Mouse (Mus musculus) heart, embryonic 11.5 days (tissue): Measurements from ENCODE around the gene Tbx5. TPM values are rescaled to one million over a fixed set of nuclear protein-coding genes. Genes with fewer than 3 reads are reported as not detected.

Experiments
- ATAC-seq: fragments of 200-750 bp; cut with Nextera tagmentation; replicated peaks from 2 replicates; pipeline ENCODE4 v1.8.0; 2017; ENCODE audit warnings: moderate library complexity; ENCODE audit not compliant: insufficient number of reproducible peaks, low FRiP score, low TSS enrichment
- H3K27ac ChIP-seq: fragments of 300-500 bp; sonication (generic); 2 replicates; pipeline ENCODE4 v1.5.1; 2014; ENCODE audit warnings: mild to moderate bottlenecking, low read depth, low read length
- H3K27me3 ChIP-seq: fragments of 300-500 bp; sonication (generic); 2 replicates; pipeline ENCODE4 v1.6.1; 2014; ENCODE audit warnings: mild to moderate bottlenecking, low read length, mixed read lengths; ENCODE audit not compliant: control insufficient read depth, insufficient read depth
- H3K36me3 ChIP-seq: fragments of 300-500 bp; sonication (generic); 2 replicates; pipeline ENCODE4 v1.6.1; 2014; ENCODE audit warnings: mild to moderate bottlenecking, low read length, moderate library complexity, mixed read lengths; ENCODE audit not compliant: control insufficient read depth, insufficient read depth
- H3K4me1 ChIP-seq: fragments of 300-500 bp; sonication (generic); 2 replicates; pipeline ENCODE4 v1.6.1; 2014; ENCODE audit warnings: low read length; ENCODE audit not compliant: control insufficient read depth, insufficient read depth
- H3K4me2 ChIP-seq: fragments of 300-500 bp; sonication (generic); 2 replicates; pipeline ENCODE4 v1.6.1; 2014; ENCODE audit warnings: mild to moderate bottlenecking, moderate library complexity
- H3K4me3 ChIP-seq: fragments of 300-500 bp; sonication (generic); 2 replicates; pipeline ENCODE4 v1.5.1; 2014; ENCODE audit warnings: low read depth, low read length
- H3K9ac ChIP-seq: fragments of 300-500 bp; sonication (generic); 2 replicates; pipeline ENCODE4 v1.6.1; 2014; ENCODE audit warnings: mild to moderate bottlenecking, low read depth, low read length, moderate library complexity
- H3K9me3 ChIP-seq: fragments of 300-500 bp; sonication (generic); replicated peaks from 2 replicates; pipeline ENCODE4 v1.6.1; 2016; ENCODE audit warnings: low read length; ENCODE audit not compliant: control insufficient read depth
- WGBS: fragments of 180-500 bp; shearing (Covaris S2); extraction: QIAGEN DNeasy Blood & Tissue Kit; methylation state at CpG from one replicate; pipeline ENCODE4 v1.1.7; 2014; ENCODE audit not compliant: insufficient replicate concordance; 5-methylcytosine and 5-hydroxymethylcytosine counted together
- polyA plus RNA-seq: library from polyadenylated mRNA; unstranded; fragments of >200 nt; fragmentation: Nextera tagmentation; extraction: Ambion mirVana; gene quantifications from 2 replicates; pipeline ENCODE4 v1.2.1, GENCODE M21; 2014

Gene Tbx5
- polyA plus RNA-seq, 1 experiment from 2014 or later = 40.1 TPM

GRCm38 (mm10) chr5:119798261-119798660, 34.2 kb upstream of the Tbx5 start:
- WGBS = 16% methylated on average over 4 of the region's 4 CpGs
- peak overlapping the region; percentile 80 for H3K9ac ChIP-seq

GRCm38 (mm10) chr5:119798713-119799418, 33.6 kb upstream of the Tbx5 start:
- peak overlapping the region; percentile 49 for H3K4me3 ChIP-seq
- no peak for ATAC-seq
- H3K4me1 ChIP-seq = 0 out of 2 replicates have a peak, but pooled peaks cover 12% of the 10 kb centered on the region

More at GRCm38 (mm10) chr5:119798261-119798660, 34.2 kb upstream of the Tbx5 start:
- H3K4me3 ChIP-seq = peak overlapping the region; percentile 49
- H3K9me3 ChIP-seq = no peaks in the 10 kb centered on the region
- H3K4me2 ChIP-seq = peak overlapping the region; percentile 60
- H3K4me1 ChIP-seq = 0 out of 2 replicates have a peak, but pooled peaks cover 10% of the 10 kb centered on the region
- H3K27me3 ChIP-seq = peaks cover 81% of the 10 kb centered on the region
- no peak for ATAC-seq
- no peaks in the 10 kb centered on the region for H3K36me3 ChIP-seq
- H3K27ac ChIP-seq = peak overlapping the region; percentile 86

GRCm38 (mm10) chr5:119799419-119800242, 32.8 kb upstream of the Tbx5 start:
- peak overlapping the region; percentile 13 for H3K4me3 ChIP-seq
- 0 out of 2 replicates have a peak, but pooled peaks cover 12% of the 10 kb centered on the region for H3K4me1 ChIP-seq
- H3K27ac ChIP-seq = peak overlapping the region; percentile 86
- no peaks in the 10 kb centered on the region for H3K36me3 ChIP-seq
- ATAC-seq = no peak
- peak overlapping the region; percentile 72 for H3K9ac ChIP-seq
- peaks cover 82% of the 10 kb centered on the region for H3K27me3 ChIP-seq
- peak overlapping the region; percentile 60 for H3K4me2 ChIP-seq
- H3K9me3 ChIP-seq = no peaks in the 10 kb centered on the region
- WGBS = 11% methylated on average over 9 of the region's 9 CpGs

More at GRCm38 (mm10) chr5:119798713-119799418, 33.6 kb upstream of the Tbx5 start:
- WGBS = 11% methylated on average over 5 of the region's 5 CpGs
- H3K9ac ChIP-seq = peak overlapping the region; percentile 80
- no peaks in the 10 kb centered on the region for H3K9me3 ChIP-seq
- H3K27ac ChIP-seq = peak overlapping the region; percentile 86
- H3K4me2 ChIP-seq = peak overlapping the region; percentile 60
- peaks cover 82% of the 10 kb centered on the region for H3K27me3 ChIP-seq
- H3K36me3 ChIP-seq = no peaks in the 10 kb centered on the region

GRCm38 (mm10) chr5:119800243-119800665, 32.2 kb upstream of the Tbx5 start:
- no peaks in the 10 kb centered on the region for H3K9me3 ChIP-seq
- peak overlapping the region; percentile 72 for H3K9ac ChIP-seq
- 0 out of 2 replicates have a peak, but pooled peaks cover 12% of the 10 kb centered on the region for H3K4me1 ChIP-seq
- no peaks in the 10 kb centered on the region for H3K36me3 ChIP-seq
- peak overlapping the region; percentile 86 for H3K27ac ChIP-seq
- ATAC-seq = no peak
- WGBS = 8% methylated on average over 11 of the region's 11 CpGs
- peaks cover 77% of the 10 kb centered on the region for H3K27me3 ChIP-seq
- peak overlapping the region; percentile 13 for H3K4me3 ChIP-seq
- peak overlapping the region; percentile 60 for H3K4me2 ChIP-seq

GRCm38 (mm10) chr5:119802617-119803410, 29.7 kb upstream of the Tbx5 start:
- H3K9ac ChIP-seq = peak overlapping the region; percentile 89
- no peak for ATAC-seq
- H3K36me3 ChIP-seq = no peaks in the 10 kb centered on the region
- peaks cover 78% of the 10 kb centered on the region for H3K27me3 ChIP-seq
- WGBS = 5% methylated on average over 27 of the region's 27 CpGs
- H3K9me3 ChIP-seq = no peaks in the 10 kb centered on the region
- peak overlapping the region; percentile 86 for H3K27ac ChIP-seq
- peak overlapping the region; percentile 41 for H3K4me3 ChIP-seq
- H3K4me2 ChIP-seq = peak overlapping the region; percentile 86
- peaks cover 14% of the 10 kb centered on the region; the same call in 1 of the 2 replicates for H3K4me1 ChIP-seq

GRCm38 (mm10) chr5:119803411-119804251, 28.8 kb upstream of the Tbx5 start:
- peak overlapping the region; percentile 89 for H3K9ac ChIP-seq
- H3K27ac ChIP-seq = peak overlapping the region; percentile 86
- ATAC-seq = no peak

GRCm38 (mm10) chr5:119804301-119805039, 28.0 kb upstream of the Tbx5 start:
- Histone ChIP-seq H3K27me3 (peaks cover 72% of the 10 kb centered on the region), H3K4me3 (peak overlapping the region; percentile 41), H3K9ac (peak overlapping the region; percentile 89), H3K36me3 (no peaks in the 10 kb centered on the region), H3K9me3 (no peaks in the 10 kb centered on the region), H3K4me1 (peaks cover 14% of the 10 kb centered on the region; the same call in 1 of the 2 replicates), H3K4me2 (peak overlapping the region; percentile 86), H3K27ac (peak overlapping the region; percentile 86)
- under 1% methylated on average over 35 of the region's 35 CpGs for WGBS
- no peak for ATAC-seq

More at GRCm38 (mm10) chr5:119803411-119804251, 28.8 kb upstream of the Tbx5 start:
- Histone ChIP-seq H3K9me3 (no peaks in the 10 kb centered on the region), H3K4me3 (peak overlapping the region; percentile 41), H3K4me2 (peak overlapping the region; percentile 86), H3K4me1 (peaks cover 14% of the 10 kb centered on the region; the same call in 1 of the 2 replicates), H3K36me3 (no peaks in the 10 kb centered on the region), H3K27me3 (peaks cover 75% of the 10 kb centered on the region)
- WGBS = under 1% methylated on average over 64 of the region's 64 CpGs
